Mouse (Mus musculus): ENCODE data around the gene Fas.

GRCm38 (mm10) chr19:34304917-34305316 lies 14.5 kb downstream of the Fas start:
- TF ChIP-seq POLR2A (IDR thresholded peaks at IDR 0.05; ENCODE audit: control insufficient read depth, extremely low read depth, insufficient read depth, low read length, poor library complexity), result no peak
- TF ChIP-seq CTCF (IDR thresholded peaks at IDR 0.05; ENCODE audit: borderline replicate concordance, control insufficient read depth, extremely low read depth, insufficient read depth, low read length, poor library complexity), result no peak
